Mouse (Mus musculus): ENCODE results near the gene Fibp. TPM values are rescaled to one million over a fixed set of nuclear protein-coding genes. Genes with fewer than 3 reads are reported as not detected.

Fibp gene
- 25.9 and 27.2 TPM in 2 replicates for polyA plus RNA-seq (2015; fragmentation: Nextera tagmentation; extraction: Ambion mirVana)

DNA sequence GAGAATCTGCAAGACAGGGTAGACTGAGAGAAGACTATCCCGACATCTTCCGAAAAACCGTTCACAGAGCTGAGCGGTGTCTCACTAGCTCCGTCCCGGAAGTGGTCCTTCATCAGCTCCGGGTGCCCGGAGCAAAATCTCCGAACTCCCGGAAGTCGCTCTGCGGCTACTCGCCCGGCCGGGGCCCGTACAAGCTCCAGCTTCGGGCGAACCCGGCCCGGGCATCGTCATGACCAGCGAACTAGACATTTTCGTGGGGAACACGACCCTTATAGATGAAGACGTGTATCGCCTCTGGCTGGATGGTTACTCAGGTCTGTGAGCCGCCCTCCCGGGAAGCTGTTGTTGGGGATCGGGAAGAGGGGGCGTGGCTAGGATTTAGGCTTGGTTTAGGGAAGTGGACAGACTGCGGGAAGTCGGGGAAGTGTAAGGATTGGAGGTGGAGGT lies at the start of gene Fibp:
TSS of gene Fibp (plus strand) at position 151 of the 447 bp plus-strand sequence.
- Histone ChIP-seq H3K27me3 (ENCODE audit: control insufficient read depth, insufficient read depth, low read depth, low read length) (no peaks in the 10 kb centered on the region), H3K9me3 (replicated peaks; ENCODE audit: control insufficient read depth, low read length) (no peaks in the 10 kb centered on the region), H3K9ac (ENCODE audit: low read depth, low read length) (peak within 1 kb of the TSS; percentile 85), H3K36me3 (ENCODE audit: control insufficient read depth, insufficient read depth) (no peaks in the 10 kb centered on the region), H3K4me1 (ENCODE audit: control insufficient read depth, low read depth, low read length) (peaks cover 32% of the 10 kb centered on the region), H3K27ac (ENCODE audit: low read length) (peak within 1 kb of the TSS; percentile 68), H3K4me2 (ENCODE audit: low read depth, low read length) (peak within 1 kb of the TSS; percentile 92), H3K4me3 (ENCODE audit: low read depth, low read length) (peak within 1 kb of the TSS; percentile 88)
- WGBS (ENCODE audit: insufficient replicate concordance): under 1% methylated on average over 32 of the region's 32 CpGs
- peak; percentile 63 for ATAC-seq (ENCODE audit: low read depth)

DNA sequence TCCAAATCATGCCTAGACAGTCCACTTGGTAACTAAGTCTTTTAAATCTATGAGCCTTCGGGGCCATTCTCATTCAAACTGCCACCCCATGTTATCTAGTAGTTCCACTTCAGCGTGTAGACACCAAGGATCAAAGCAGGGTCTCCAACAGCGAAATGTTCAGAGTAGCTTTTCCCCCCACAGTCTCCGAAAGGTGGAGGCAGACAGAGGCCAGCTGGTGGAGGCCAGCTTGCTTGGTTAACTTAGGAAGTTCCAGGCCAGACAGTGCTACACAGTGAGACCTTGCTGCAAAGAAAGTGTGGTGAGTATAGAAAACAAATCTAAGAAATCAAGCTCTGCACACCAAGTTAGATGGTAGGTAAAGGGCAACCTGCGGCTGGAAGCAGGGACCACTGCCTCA lies 49.8 kb upstream of the Fibp start:
- WGBS (ENCODE audit: insufficient replicate concordance): 76% methylated on average over 5 of the region's 5 CpGs
- Histone ChIP-seq H3K27me3 (ENCODE audit: control insufficient read depth, insufficient read depth, low read depth, low read length) (no peaks in the 10 kb centered on the region), H3K4me1 (ENCODE audit: control insufficient read depth, low read depth, low read length) (peaks cover 19% of the 10 kb centered on the region), H3K4me2 (ENCODE audit: low read depth, low read length) (no peak overlapping the region), H3K4me3 (ENCODE audit: low read depth, low read length) (no peak overlapping the region), H3K27ac (ENCODE audit: low read length) (no peak overlapping the region), H3K9me3 (replicated peaks; ENCODE audit: control insufficient read depth, low read length) (no peaks in the 10 kb centered on the region), H3K9ac (ENCODE audit: low read depth, low read length) (no peak overlapping the region), H3K36me3 (ENCODE audit: control insufficient read depth, insufficient read depth) (no peaks in the 10 kb centered on the region)
- ATAC-seq (ENCODE audit: low read depth): no peak

- 70% methylated on average over 5 of the region's 5 CpGs for WGBS (ENCODE audit: insufficient replicate concordance)
- Histone ChIP-seq H3K27ac (ENCODE audit: low read length) (no peak overlapping the region), H3K36me3 (ENCODE audit: control insufficient read depth, insufficient read depth) (no peaks in the 10 kb centered on the region), H3K9ac (ENCODE audit: low read depth, low read length) (no peak overlapping the region), H3K4me2 (ENCODE audit: low read depth, low read length) (no peak overlapping the region), H3K27me3 (ENCODE audit: control insufficient read depth, insufficient read depth, low read depth, low read length) (no peaks in the 10 kb centered on the region), H3K4me1 (ENCODE audit: control insufficient read depth, low read depth, low read length) (peaks cover 15% of the 10 kb centered on the region), H3K9me3 (replicated peaks; ENCODE audit: control insufficient read depth, low read length) (no peaks in the 10 kb centered on the region), H3K4me3 (ENCODE audit: low read depth, low read length) (no peak overlapping the region)
- no peak for ATAC-seq (ENCODE audit: low read depth)
These were observed 48.5 kb upstream of the Fibp start for GRCm38 (mm10) chr19:5411961-5412360.

DNA sequence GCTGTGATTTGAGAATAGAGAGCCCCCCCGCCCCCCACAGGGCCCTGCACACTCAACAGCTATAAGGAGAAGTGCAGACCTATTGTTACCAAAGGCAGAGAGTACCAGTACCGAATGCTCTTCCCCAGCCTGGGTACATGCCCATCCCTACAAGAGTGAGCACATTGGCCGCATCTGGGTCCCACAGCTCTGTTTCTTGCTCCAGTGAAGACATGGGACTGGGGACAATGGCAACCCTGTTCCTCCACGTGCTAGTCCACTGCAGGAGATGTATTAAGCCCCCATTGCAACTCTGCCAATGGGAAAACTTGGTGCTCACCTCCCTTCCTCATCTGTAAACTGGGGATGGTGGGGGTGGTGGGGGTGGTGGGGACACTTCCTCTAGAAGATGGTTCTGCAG lies 46.6 kb upstream of the Fibp start:
- no peak overlapping the region for H3K4me3 ChIP-seq (ENCODE audit: low read depth, low read length)
- no peak overlapping the region for H3K27ac ChIP-seq (ENCODE audit: low read length)
- H3K9me3 ChIP-seq (replicated peaks; ENCODE audit: control insufficient read depth, low read length): no peaks in the 10 kb centered on the region
- no peak for ATAC-seq (ENCODE audit: low read depth)
- no peaks in the 10 kb centered on the region for H3K27me3 ChIP-seq (ENCODE audit: control insufficient read depth, insufficient read depth, low read depth, low read length)
- no peaks in the 10 kb centered on the region for H3K36me3 ChIP-seq (ENCODE audit: control insufficient read depth, insufficient read depth)
- no peak overlapping the region for H3K4me2 ChIP-seq (ENCODE audit: low read depth, low read length)
- no peak overlapping the region for H3K9ac ChIP-seq (ENCODE audit: low read depth, low read length)
- 64% methylated on average over 4 of the region's 4 CpGs for WGBS (ENCODE audit: insufficient replicate concordance)
- peaks cover 6% of the 10 kb centered on the region; the same call in 1 of the 2 replicates for H3K4me1 ChIP-seq (ENCODE audit: control insufficient read depth, low read depth, low read length)

- no peaks in the 10 kb centered on the region for H3K9me3 ChIP-seq (replicated peaks; ENCODE audit: control insufficient read depth, low read length)
- no peak for ATAC-seq (ENCODE audit: low read depth)
- WGBS (ENCODE audit: insufficient replicate concordance): 56% methylated on average over 2 of the region's 2 CpGs
- no peak overlapping the region for H3K4me3 ChIP-seq (ENCODE audit: low read depth, low read length)
- H3K27ac ChIP-seq (ENCODE audit: low read length): no peak overlapping the region
- no peaks in the 10 kb centered on the region for H3K36me3 ChIP-seq (ENCODE audit: control insufficient read depth, insufficient read depth)
- H3K4me2 ChIP-seq (ENCODE audit: low read depth, low read length): no peak overlapping the region
- H3K4me1 ChIP-seq (ENCODE audit: control insufficient read depth, low read depth, low read length): peaks cover 3% of the 10 kb centered on the region; the same call in 1 of the 2 replicates
- no peak overlapping the region for H3K9ac ChIP-seq (ENCODE audit: low read depth, low read length)
- H3K27me3 ChIP-seq (ENCODE audit: control insufficient read depth, insufficient read depth, low read depth, low read length): no peaks in the 10 kb centered on the region
These were observed 45.9 kb upstream of the Fibp start for GRCm38 (mm10) chr19:5414534-5414957.

DNA sequence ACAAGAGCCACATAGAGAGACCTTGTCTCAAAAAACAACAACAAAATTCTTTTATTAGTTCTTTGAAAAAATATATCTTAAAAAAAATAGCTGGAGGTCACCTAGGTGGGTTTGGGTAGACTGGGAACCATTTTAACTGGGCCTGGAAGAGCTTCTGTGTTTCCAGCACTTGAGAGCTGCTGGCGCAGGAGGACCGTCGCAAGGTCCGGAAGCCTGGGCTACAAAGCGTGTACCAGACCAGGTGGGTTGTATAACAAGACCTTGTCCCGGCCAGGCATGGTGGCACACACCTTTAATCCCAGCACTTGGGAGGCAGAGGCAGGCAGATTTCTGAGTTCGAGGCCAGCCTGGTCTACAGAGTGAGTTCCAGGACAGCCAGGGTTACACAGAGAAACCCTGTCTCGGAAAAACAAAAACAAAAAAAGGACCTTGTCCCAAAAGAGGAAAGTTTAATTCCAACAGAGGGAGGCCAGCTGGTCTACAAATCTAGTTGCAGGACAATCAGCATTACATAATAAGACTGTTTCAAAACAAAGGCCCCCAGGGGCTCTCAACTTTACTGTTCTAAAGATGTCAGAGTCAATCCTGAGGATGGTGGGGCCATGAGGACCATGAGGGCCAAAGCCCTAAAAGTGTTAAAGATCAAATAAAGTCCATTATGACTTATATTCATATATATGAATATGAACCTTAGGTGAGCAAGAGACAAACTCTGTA lies 41.5 kb upstream of the Fibp start:
- H3K4me2 ChIP-seq (ENCODE audit: low read depth, low read length): no peak overlapping the region
- H3K36me3 ChIP-seq (ENCODE audit: control insufficient read depth, insufficient read depth): peaks cover 4% of the 10 kb centered on the region; the same call in 1 of the 2 replicates
- H3K9me3 ChIP-seq (replicated peaks; ENCODE audit: control insufficient read depth, low read length): no peaks in the 10 kb centered on the region
- 79% methylated on average over 8 of the region's 8 CpGs for WGBS (ENCODE audit: insufficient replicate concordance)
- peaks cover 11% of the 10 kb centered on the region for H3K4me1 ChIP-seq (ENCODE audit: control insufficient read depth, low read depth, low read length)
- no peak for ATAC-seq (ENCODE audit: low read depth)
- H3K27ac ChIP-seq (ENCODE audit: low read length): no peak overlapping the region
- H3K4me3 ChIP-seq (ENCODE audit: low read depth, low read length): no peak overlapping the region
- no peaks in the 10 kb centered on the region for H3K27me3 ChIP-seq (ENCODE audit: control insufficient read depth, insufficient read depth, low read depth, low read length)
- H3K9ac ChIP-seq (ENCODE audit: low read depth, low read length): no peak overlapping the region

DNA sequence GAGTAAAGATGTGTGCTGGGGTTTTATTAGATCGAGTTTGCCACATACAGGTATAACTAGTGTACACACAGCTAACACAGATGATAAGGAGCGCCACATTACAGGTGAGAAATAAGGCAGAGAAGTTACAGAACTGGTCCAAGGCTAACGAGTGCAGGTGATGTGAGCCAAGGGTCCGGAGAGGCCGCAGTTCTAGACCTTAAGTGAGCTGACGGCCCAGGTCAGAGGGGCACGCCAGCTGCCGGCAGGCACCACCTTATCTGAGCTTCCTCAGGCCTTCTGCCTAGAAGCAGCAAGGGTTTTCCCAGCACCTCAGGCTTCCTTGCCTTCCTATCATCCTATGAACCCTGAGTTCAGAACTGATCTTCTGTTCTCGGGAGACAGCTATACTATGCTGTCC lies 40.8 kb upstream of the Fibp start:
- H3K4me3 ChIP-seq (ENCODE audit: low read depth, low read length): no peak overlapping the region
- H3K27ac ChIP-seq (ENCODE audit: low read length): no peak overlapping the region
- no peak overlapping the region for H3K9ac ChIP-seq (ENCODE audit: low read depth, low read length)
- no peak overlapping the region for H3K4me2 ChIP-seq (ENCODE audit: low read depth, low read length)
- WGBS (ENCODE audit: insufficient replicate concordance): 66% methylated on average over 9 of the region's 9 CpGs
- peaks cover 12% of the 10 kb centered on the region for H3K4me1 ChIP-seq (ENCODE audit: control insufficient read depth, low read depth, low read length)
- peaks cover 4% of the 10 kb centered on the region; the same call in 1 of the 2 replicates for H3K36me3 ChIP-seq (ENCODE audit: control insufficient read depth, insufficient read depth)
- no peaks in the 10 kb centered on the region for H3K27me3 ChIP-seq (ENCODE audit: control insufficient read depth, insufficient read depth, low read depth, low read length)
- no peak for ATAC-seq (ENCODE audit: low read depth)
- H3K9me3 ChIP-seq (replicated peaks; ENCODE audit: control insufficient read depth, low read length): no peaks in the 10 kb centered on the region

- Histone ChIP-seq H3K4me1 (ENCODE audit: control insufficient read depth, low read depth, low read length) (peaks cover 11% of the 10 kb centered on the region), H3K9ac (ENCODE audit: low read depth, low read length) (no peak overlapping the region), H3K27me3 (ENCODE audit: control insufficient read depth, insufficient read depth, low read depth, low read length) (no peaks in the 10 kb centered on the region), H3K4me3 (ENCODE audit: low read depth, low read length) (no peak overlapping the region), H3K9me3 (replicated peaks; ENCODE audit: control insufficient read depth, low read length) (no peaks in the 10 kb centered on the region), H3K27ac (ENCODE audit: low read length) (no peak overlapping the region), H3K36me3 (ENCODE audit: control insufficient read depth, insufficient read depth) (peaks cover 4% of the 10 kb centered on the region; the same call in 1 of the 2 replicates), H3K4me2 (ENCODE audit: low read depth, low read length) (no peak overlapping the region)
- 74% methylated on average over 6 of the region's 6 CpGs for WGBS (ENCODE audit: insufficient replicate concordance)
- ATAC-seq (ENCODE audit: low read depth): no peak
These were observed 39.8 kb upstream of the Fibp start for GRCm38 (mm10) chr19:5420579-5420978.

- Histone ChIP-seq H3K27me3 (ENCODE audit: control insufficient read depth, insufficient read depth, low read depth, low read length) (no peaks in the 10 kb centered on the region), H3K4me2 (ENCODE audit: low read depth, low read length) (no peak overlapping the region), H3K4me3 (ENCODE audit: low read depth, low read length) (no peak overlapping the region), H3K36me3 (ENCODE audit: control insufficient read depth, insufficient read depth) (peaks cover 6% of the 10 kb centered on the region; the same call in 1 of the 2 replicates), H3K9me3 (replicated peaks; ENCODE audit: control insufficient read depth, low read length) (no peaks in the 10 kb centered on the region), H3K4me1 (ENCODE audit: control insufficient read depth, low read depth, low read length) (peaks cover 23% of the 10 kb centered on the region), H3K9ac (ENCODE audit: low read depth, low read length) (no peak overlapping the region), H3K27ac (ENCODE audit: low read length) (no peak overlapping the region)
- no peak for ATAC-seq (ENCODE audit: low read depth)
- WGBS (ENCODE audit: insufficient replicate concordance): 86% methylated on average over 5 of the region's 5 CpGs
These were observed 38.6 kb upstream of the Fibp start for GRCm38 (mm10) chr19:5421784-5422183.

Data from liver, embryonic 16.5 days (tissue).